Mouse (Mus musculus) R1 (cell line): Measurements from ENCODE around the gene Qsox2.

Source experiments
- DNase-seq: peaks from one replicate; pipeline ENCODE4 v3.0.0-alpha.2; 2018; ENCODE audit warnings: low read depth, low spot score

The Qsox2 gene

DNA sequence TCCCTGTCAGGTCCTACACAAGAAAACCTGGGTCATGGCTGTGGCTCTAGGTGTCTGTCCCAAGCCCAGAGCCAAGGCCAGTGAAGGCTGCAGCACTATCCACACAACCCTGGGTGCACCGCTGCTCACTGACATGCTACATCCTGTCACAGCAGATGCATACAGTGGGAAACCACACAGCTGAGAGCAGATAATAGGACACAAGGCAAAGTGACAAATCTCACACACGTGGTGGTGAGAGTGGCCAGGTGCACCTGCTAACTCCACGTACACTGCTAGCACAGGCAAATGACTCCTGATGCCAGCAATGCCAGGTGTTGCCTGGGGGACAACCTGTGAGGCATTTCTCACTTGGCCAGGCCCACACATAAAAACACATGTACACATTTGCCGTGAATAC, 12.1 kb downstream of the Qsox2 start:
- no peak for DNase-seq

GRCm38 (mm10) chr2:26223961-26224360, 13.4 kb downstream of the Qsox2 start:
- no peak for DNase-seq

- no peak for DNase-seq
Observed at GRCm38 (mm10) chr2:26214526-26214925, 22.8 kb downstream of the Qsox2 start.

- DNase-seq = no peak
Observed at GRCm38 (mm10) chr2:26209566-26209965, 27.8 kb downstream of the Qsox2 start.

GRCm38 (mm10) chr2:26208126-26208789, 29.1 kb downstream of the Qsox2 start, which contains the start of gene Lhx3:
Gene Lhx3 (minus strand): TSS chr2:26208289.
- DNase-seq = peak; percentile 79

- DNase-seq = no peak
Observed at GRCm38 (mm10) chr2:26207559-26207958, 29.8 kb downstream of the Qsox2 start.

- no peak for DNase-seq
Observed at GRCm38 (mm10) chr2:26205761-26206160, 31.6 kb downstream of the Qsox2 start.

DNA sequence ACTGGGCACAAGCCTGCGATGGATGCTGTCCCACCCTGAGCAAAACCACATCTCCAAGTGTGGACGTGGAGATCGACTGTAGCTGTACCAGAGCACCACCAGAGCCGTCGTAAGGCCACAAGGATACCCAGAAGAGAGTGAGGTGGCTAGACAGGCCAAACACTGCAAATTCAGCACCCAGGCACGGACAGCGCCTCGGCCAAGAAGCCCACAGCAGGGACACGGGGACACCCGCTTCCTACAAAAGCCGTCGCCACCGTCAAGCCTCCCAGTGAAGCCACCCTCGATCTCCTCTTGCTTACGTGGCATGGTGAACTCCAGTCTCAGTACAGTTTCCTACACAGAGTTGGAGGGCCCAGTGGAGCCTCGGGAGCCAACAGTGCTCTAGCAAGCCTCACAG, 32.2 kb downstream of the Qsox2 start:
- DNase-seq = peak; percentile 49

- peak; percentile 65 for DNase-seq
Observed at GRCm38 (mm10) chr2:26202849-26203475, 34.4 kb downstream of the Qsox2 start.

DNA sequence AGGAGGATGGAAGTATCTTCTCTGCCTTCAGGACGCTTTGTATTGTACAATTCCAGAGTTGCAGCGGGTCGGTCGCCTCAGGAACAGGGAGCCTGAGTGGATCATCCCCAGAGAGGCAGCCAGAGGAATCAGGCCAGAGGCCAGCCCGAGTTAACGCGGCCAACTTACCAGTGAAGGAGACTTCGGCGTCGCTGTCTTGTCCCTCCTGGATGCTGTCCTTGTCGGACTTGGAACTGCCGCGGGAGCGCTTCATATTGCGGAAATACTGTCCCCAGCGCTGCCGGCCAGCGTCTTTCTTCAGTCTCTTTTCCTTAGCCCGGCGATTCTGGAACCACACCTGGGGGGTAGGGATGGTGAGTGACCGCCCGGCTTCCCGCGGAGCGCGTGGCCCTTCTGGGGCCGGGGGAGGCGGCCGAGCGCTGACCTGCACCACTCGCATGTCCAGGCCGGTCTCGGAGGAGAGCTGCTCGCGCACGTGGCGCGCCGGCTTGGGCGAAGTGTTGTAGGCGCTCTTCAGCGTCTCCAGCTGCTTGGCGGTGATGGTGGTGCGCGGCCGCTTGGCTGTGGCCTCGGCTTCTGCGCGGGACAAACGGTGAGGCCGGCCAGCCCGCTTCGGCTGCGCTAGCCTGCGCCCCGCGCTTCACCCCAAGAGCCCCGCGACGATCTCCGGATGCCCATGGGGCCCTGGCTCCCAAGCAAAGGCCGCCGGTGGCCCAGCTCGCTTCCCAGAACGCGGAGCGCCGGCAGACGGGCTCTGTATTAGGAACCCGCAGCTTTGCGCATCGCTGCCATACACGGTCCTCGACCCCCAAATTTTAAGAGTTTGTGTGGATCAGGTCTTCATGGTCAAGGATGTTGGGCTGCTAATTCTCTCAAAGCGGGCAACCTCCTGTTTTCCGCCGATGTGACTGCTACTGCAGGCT, 35.1 kb downstream of the Qsox2 start:
- peak; percentile 21 for DNase-seq

DNA sequence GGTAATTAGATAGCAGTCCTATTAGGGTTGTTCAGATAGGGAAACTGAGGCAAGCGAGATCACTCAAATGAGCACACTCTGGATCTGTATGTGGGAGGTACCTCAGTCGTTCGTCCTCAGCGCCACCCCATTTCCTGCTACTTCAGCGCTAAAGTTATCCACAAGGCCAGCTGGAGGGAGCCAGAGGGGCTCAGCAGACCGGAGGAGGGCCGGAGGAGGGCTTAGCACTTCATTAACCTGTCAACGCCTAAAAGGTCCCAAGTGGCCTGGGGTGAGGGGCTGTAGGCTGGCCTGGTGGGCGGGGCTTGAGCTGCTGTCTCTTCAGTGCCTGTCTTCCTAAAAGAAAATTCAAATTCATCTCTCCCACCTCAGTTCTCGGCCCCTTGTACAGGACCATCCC, 38.8 kb downstream of the Qsox2 start:
- DNase-seq = no peak

DNA sequence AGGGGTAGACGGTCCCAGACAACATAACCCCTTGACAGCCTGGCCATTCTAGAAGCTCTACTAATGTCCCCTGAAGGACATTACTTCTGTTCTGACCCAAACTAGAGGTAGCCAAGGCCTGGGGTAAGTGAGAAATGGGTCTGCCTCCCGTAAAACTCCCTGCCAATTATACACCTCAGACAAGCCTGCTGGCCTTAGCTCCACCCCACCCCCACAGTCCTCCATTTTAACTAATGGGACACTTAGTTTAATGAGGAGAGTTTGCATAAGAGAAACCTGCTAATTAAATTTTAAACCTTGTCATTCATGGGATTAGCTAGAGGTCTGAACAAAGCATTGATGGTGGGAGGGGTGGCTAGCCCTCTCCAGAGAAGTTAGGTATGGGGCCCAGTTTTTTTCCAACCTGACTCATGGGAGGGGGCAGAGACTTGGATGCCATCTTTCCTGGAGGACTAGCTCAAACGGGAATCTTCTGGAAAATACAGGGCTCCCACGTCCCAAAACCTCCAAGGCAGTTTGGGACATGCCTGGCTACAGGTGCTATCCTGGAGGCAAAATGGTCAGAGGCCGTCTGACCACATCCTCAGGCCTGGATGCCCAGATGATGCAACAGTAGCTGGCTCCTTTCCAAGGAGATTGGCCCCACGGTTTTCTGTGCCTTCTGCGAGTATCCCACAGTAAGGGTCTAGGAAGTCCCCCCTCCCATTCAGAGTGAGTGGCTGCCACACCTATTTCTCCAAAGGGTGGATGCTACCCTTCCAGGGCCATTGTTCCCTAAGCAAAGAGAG, 42.6 kb downstream of the Qsox2 start:
- DNase-seq = no peak

- DNase-seq = no peak
Observed at GRCm38 (mm10) chr2:26188517-26188916, 48.8 kb downstream of the Qsox2 start.

GRCm38 (mm10) chr2:26184352-26184751, 53.0 kb downstream of the Qsox2 start:
- no peak for DNase-seq

DNA sequence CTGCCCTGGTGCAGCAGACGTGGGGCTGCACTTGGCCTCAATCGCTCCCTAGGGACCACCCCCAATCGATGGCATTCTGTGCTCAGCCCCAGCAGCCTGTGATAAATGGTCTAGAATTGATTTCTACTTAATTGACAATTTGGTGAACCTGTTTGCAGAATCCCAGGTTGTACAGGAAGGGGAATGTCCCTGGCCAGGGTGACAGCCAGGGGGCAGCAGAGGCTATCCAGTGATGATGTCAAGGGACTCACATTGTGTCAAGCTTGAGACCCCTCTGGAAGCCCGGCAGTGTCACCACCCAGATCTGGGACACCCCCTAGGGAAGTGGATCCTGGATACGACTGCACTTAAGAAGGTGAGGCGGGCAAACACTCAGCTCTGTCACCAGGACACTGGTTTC, 54.7 kb downstream of the Qsox2 start:
- DNase-seq = peak; percentile 41

DNA sequence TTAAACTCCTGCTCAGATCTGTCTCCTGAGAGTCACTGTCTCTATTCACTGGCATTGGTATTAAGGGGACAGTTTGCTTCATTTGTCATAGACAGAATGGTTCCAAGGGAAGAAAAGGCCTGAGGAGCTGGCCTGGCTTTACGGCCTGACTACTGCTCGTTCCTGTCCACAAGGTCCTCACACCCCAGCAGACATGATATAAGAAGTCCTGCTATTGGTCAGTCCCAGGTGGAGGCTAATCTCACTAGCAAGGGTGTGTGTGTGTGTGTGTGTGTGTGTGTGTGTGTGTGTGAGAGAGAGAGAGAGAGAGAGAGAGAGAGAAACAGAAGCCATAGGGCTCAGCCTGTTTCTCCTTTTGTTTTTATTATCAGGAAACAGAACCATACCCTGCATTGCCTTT, 60.1 kb downstream of the Qsox2 start:
- DNase-seq = no peak

- no peak for DNase-seq
Observed at GRCm38 (mm10) chr2:26176731-26177130, 60.6 kb downstream of the Qsox2 start.

DNA sequence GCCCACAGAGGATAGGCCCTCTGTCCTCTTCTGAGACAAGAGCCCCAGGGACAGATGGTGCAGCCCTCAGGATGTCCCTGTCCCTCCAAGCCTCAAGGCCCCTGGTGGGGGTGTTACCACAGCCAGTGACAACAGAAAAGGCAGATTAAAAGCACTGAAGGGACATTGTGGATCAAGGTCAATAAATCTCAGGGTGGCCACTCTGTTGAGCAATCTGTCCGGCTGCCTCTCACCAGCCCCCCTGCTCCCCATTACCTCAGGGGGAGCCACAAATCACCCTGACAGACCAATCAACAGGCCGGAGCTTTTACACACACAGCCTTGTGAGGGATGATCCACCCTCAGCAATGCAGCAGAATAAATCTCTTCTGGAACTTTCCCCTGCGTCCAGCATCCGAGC, 62.1 kb downstream of the Qsox2 start:
- no peak for DNase-seq

DNA sequence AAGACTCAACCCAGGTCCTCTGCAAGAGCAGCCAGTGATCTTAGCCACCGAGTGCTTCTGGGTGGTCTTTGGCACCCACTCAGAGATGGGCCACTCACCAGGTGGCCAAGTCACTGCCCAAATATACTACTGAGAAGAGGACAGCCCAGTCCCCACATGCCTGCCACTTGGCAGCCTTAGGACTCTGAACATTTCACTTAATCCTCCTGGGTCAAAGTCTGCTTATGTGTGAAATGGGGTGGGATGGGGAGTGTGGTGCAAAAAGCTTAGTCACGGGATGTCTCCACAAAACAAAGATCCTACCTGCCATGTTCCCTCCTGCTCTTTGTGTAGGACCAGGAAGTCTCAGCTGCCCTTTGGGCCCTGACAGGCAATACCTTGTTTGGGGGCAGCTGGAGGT, 65.2 kb downstream of the Qsox2 start:
- DNase-seq = no peak

DNA sequence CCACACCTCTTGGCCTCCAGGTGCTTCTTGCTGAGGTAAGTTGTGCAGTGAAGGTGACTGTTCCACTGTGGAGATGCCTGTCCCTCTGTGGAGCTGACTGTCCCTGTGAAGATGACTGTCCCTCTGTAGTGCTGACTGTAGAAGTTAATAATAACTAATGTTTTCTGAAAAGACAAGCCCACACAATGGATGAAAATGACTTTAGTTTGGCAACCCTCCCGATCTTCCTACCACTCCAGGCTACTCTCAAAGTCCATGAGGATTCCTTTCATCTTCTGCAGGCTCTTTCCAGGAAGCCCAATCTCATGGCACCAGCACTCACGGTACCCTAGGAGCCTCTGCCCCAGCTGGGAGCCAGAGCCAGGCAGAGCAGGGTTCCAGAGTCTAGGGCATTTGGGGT, 66.9 kb downstream of the Qsox2 start:
- no peak for DNase-seq

DNA sequence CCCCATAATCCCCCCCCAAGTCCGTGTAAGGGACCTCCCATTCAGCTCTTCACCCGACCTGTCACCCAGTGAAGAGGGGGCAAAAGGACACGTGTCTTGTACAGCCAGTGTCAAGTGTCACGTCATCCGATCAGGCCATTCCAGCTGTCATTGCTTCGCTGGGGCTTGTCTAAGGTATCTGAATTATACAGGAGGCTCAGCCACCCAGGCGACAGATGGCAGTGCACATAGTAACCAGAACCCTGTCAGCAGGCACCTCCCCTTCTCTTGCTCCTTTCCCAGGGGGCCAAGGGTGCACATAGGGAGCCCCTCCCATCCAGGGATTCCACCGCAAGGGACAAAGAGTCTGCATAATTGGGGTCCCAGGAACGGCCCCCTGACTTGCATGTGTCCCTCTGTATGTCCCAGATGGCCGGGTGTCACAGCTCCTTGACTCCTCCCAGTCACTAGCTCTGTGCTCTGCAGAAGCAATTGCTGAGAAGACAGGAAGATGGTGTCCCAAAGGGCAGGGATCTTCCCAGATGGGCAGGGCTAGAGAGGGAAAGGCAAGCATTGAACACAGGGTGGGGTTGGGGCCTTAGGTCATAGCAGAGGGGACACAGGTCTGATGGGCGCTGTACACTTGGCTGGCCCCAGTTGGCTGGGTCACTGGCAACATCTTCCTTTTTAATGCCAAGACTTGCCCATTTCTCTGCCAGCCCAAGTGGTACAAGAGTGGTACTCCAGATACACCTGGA, 68.3 kb downstream of the Qsox2 start:
- no peak for DNase-seq
